Mouse (Mus musculus): ENCODE measurements around the gene Bmp8a.

DNA sequence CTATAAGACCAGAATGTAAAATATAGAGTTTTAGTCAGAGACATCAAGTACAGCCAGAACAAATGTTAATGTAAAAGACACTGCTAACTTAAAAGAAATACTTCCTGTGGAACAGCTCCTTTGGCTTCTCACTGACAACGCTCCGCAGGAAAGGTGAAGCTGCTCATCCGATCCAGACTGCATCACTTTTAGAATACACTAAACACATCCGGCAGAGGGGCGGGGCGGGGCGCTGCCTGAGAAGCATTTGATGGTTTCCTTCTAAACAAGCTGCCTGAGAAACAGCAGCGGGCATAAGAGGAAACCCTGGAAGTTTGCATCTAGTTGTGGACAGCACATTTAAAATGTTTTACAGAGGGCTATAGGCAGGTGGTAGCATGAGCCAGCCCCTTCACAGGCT, 12.9 kb upstream of the Bmp8a start:
- TF ChIP-seq POLR2A (IDR thresholded peaks at IDR 0.05; ENCODE audit: borderline replicate concordance, insufficient read depth, low read length): no peak
- no peak for TF ChIP-seq CTCF (IDR thresholded peaks at IDR 0.05; ENCODE audit: borderline replicate concordance, insufficient read depth, low read depth, low read length)
